In the genomic region with DNA sequence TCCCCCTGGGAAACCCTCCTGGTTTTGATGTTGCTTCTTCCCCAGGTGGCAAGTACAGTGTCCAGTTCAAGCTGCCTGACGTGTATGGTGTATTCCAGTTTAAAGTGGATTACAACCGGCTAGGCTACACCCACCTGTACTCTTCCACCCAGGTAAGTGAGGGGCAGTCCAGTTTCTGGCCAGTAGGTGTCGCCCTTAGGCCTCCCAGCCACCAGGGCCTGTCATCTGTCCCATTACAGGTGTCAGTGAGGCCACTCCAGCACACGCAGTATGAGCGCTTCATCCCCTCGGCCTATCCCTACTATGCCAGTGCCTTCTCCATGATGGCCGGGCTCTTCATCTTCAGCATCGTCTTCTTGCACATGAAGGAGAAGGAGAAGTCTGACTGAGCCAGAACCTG, we compare ENCODE assay signal across 8 mouse cellular contexts. TPM values are rescaled to one million over a fixed set of nuclear protein-coding genes. Genes with fewer than 3 reads are reported as not detected.
DNase-seq lines count a peak whose midpoint lies in the region; ATAC-seq and TF ChIP-seq lines count a peak whose summit lies in the region.

No protein-coding gene starts in this region.

- no peak overlapping the region for H3K4me3 ChIP-seq in C2C12 (ENCODE audit: insufficient read depth, poor library complexity, severe bottlenecking)
- no peak overlapping the region for H3K4me3 ChIP-seq in cerebellum, adult 2 months (replicated peaks; ENCODE audit: insufficient read depth, low read depth, low read length)
- H3K4me3 ChIP-seq in heart, embryonic 11.5 days (ENCODE audit: low read depth, low read length) = no peak overlapping the region
- H3K4me3 ChIP-seq in megakaryocyte, embryonic 14.5 days (replicated peaks) = peak overlapping the region; percentile 18

- peak; percentile 59 for TF ChIP-seq CTCF in C2C12 (IDR thresholded peaks at IDR 0.05; ENCODE audit: control insufficient read depth, insufficient read depth, insufficient read length)
- peak; percentile 93 for TF ChIP-seq CTCF in cerebellum, adult 2 months (IDR thresholded peaks at IDR 0.05; ENCODE audit: borderline replicate concordance, insufficient read depth, low read depth, low read length)

- TF ChIP-seq POLR2A in cerebellum, adult 2 months (IDR thresholded peaks at IDR 0.05; ENCODE audit: borderline replicate concordance, insufficient read depth, low read length) = no peak

- H3K9ac ChIP-seq in heart, embryonic 11.5 days (ENCODE audit: low read depth, low read length) = no peak overlapping the region

- no peak overlapping the region for H3K4me2 ChIP-seq in heart, embryonic 11.5 days

- H3ac ChIP-seq in C2C12 (ENCODE audit: control insufficient read depth, insufficient read length, low read depth) = no peak overlapping the region

- ATAC-seq in heart, embryonic 11.5 days (replicated peaks; ENCODE audit: insufficient number of reproducible peaks, low FRiP score, low TSS enrichment) = 0 out of 2 replicates have a peak, but pooled peaks have one; percentile 27

- 47% methylated on average over 8 of the region's 8 CpGs for WGBS in cerebellum, adult 2 months
- 62% methylated on average over 8 of the region's 8 CpGs for WGBS in heart, embryonic 11.5 days (ENCODE audit: insufficient replicate concordance)

- peaks cover 27% of the 10 kb centered on the region for H3K36me3 ChIP-seq in C2C12 (ENCODE audit: control insufficient read depth, insufficient read depth)
- peaks cover 44% of the 10 kb centered on the region for H3K36me3 ChIP-seq in heart, embryonic 11.5 days (ENCODE audit: control insufficient read depth, insufficient read depth, low read length)
- H3K36me3 ChIP-seq in megakaryocyte, embryonic 14.5 days (replicated peaks; ENCODE audit: low read length) = peaks cover 99% of the 10 kb centered on the region

- no peak overlapping the region for H3K27ac ChIP-seq in cerebellum, adult 2 months (ENCODE audit: insufficient read depth, low read length)
- H3K27ac ChIP-seq in heart, embryonic 11.5 days (ENCODE audit: low read depth, low read length) = no peak overlapping the region

- H3K4me1 ChIP-seq in cerebellum, adult 2 months (ENCODE audit: control insufficient read depth, insufficient read depth, low read length) = peaks cover 4% of the 10 kb centered on the region; the same call in 1 of the 2 replicates
- H3K4me1 ChIP-seq in heart, embryonic 11.5 days (ENCODE audit: control insufficient read depth, insufficient read depth, low read length) = no peaks in the 10 kb centered on the region
- H3K4me1 ChIP-seq in megakaryocyte, embryonic 14.5 days = peaks cover 22% of the 10 kb centered on the region

- no peaks in the 10 kb centered on the region; the same call in 1 of the 2 replicates for H3K9me3 ChIP-seq in heart, embryonic 11.5 days (replicated peaks; ENCODE audit: control insufficient read depth, low read length)
- peaks cover 3% of the 10 kb centered on the region; the same call in 1 of the 2 replicates for H3K9me3 ChIP-seq in megakaryocyte, embryonic 14.5 days

- peaks cover 4% of the 10 kb centered on the region for H3K79me3 ChIP-seq in C2C12 (ENCODE audit: low read depth)

- peak; percentile 70 to 74 for DNase-seq in B cell, adult 2 months
- DNase-seq in cerebellum, adult 2 months = peak; percentile 56 to 73
- DNase-seq in kidney, postnatal 14 days = peak; percentile 76
- peak; percentile 52 to 55 for DNase-seq in thymus, postnatal 36 days
- no peak for DNase-seq in layer of hippocampus, postnatal 14 days (ENCODE audit: low spot score in 2 of 2)

- peaks cover 18% of the 10 kb centered on the region for H3K79me2 ChIP-seq in C2C12 (ENCODE audit: control insufficient read depth, insufficient read depth)

- no peaks in the 10 kb centered on the region for H3K27me3 ChIP-seq in C2C12 (ENCODE audit: control insufficient read depth, insufficient read depth, insufficient read length)
- H3K27me3 ChIP-seq in cerebellum, adult 2 months (ENCODE audit: control insufficient read depth, insufficient read depth, low read length) = no peaks in the 10 kb centered on the region
- H3K27me3 ChIP-seq in heart, embryonic 11.5 days (ENCODE audit: control insufficient read depth, insufficient read depth, low read length) = no peaks in the 10 kb centered on the region
- no peaks in the 10 kb centered on the region for H3K27me3 ChIP-seq in megakaryocyte, embryonic 14.5 days (replicated peaks)

TF ChIP-seq in C2C12, 6 proteins besides CTCF, POLR2A, EP300 and RAD21:
- no peak for TF ChIP-seq MYOD1 (IDR thresholded peaks at IDR 0.05; ENCODE audit: control insufficient read depth, insufficient read length, low read depth)
- no peak for TF ChIP-seq USF1 (IDR thresholded peaks at IDR 0.05; ENCODE audit: low read depth)
- no peak for TF ChIP-seq CEBPB (IDR thresholded peaks at IDR 0.05; ENCODE audit: low read depth)
- no peak for TF ChIP-seq FOSL1 (IDR thresholded peaks at IDR 0.05; ENCODE audit: insufficient read depth, low read length, poor library complexity, severe bottlenecking)
- TF ChIP-seq MAX (IDR thresholded peaks at IDR 0.05) = no peak
- no peak for TF ChIP-seq MYOG (IDR thresholded peaks at IDR 0.05; ENCODE audit: control insufficient read depth, extremely low read depth, insufficient read length)
TF ChIP-seq in C2C12: peak in this region for 0.

RNA-seq across cellular contexts. Expression of a gene that starts 7.1 kb away (rescaled TPM):
- polyA plus RNA-seq in C2C12 (2012; fragmentation: generic; extraction: Trizol) = 204 TPM
- polyA plus RNA-seq in cerebellum, adult 2 months (2012; rRNA removed) = 98.3 and 101 TPM in 2 replicates
- polyA plus RNA-seq in heart, embryonic 11.5 days (2014; fragmentation: Nextera tagmentation; extraction: Ambion mirVana) = 269 and 310 TPM in 2 replicates
- polyA plus RNA-seq in megakaryocyte, embryonic 14.5 days (2012; ENCODE audit: insufficient read depth, low replicate concordance) = 151 and 161 TPM in 2 replicates
- 100 to 1,000 TPM in 1 of 2 experiments, 10 to 100 TPM in 1; 96.5 to 102 TPM for total RNA-seq in layer of hippocampus, postnatal 14 days (2021)

RNA-seq across cellular contexts. Expression of a gene that starts 14.5 kb away (rescaled TPM):
- polyA plus RNA-seq in C2C12 (2012; fragmentation: generic; extraction: Trizol) = 9.7 TPM
- 404 and 437 TPM in 2 replicates for polyA plus RNA-seq in cerebellum, adult 2 months (2012; rRNA removed)
- polyA plus RNA-seq in heart, embryonic 11.5 days (2014; fragmentation: Nextera tagmentation; extraction: Ambion mirVana) = 22.9 and 30.9 TPM in 2 replicates
- 11.2 and 33.2 TPM in 2 replicates for polyA plus RNA-seq in megakaryocyte, embryonic 14.5 days (2012; ENCODE audit: insufficient read depth, low replicate concordance)
- 100 to 1,000 TPM; 162 to 169 TPM for total RNA-seq in layer of hippocampus, postnatal 14 days (2021)

RNA-seq across cellular contexts. Expression of a gene that starts 56.2 kb away (rescaled TPM):
- 8.7 TPM for polyA plus RNA-seq in C2C12 (2012; fragmentation: generic; extraction: Trizol)
- polyA plus RNA-seq in cerebellum, adult 2 months (2012; rRNA removed) = 12.6 and 15.4 TPM in 2 replicates
- polyA plus RNA-seq in heart, embryonic 11.5 days (2014; fragmentation: Nextera tagmentation; extraction: Ambion mirVana) = 6.9 and 7.6 TPM in 2 replicates
- polyA plus RNA-seq in megakaryocyte, embryonic 14.5 days (2012; ENCODE audit: insufficient read depth, low replicate concordance) = 11.2 and 14.9 TPM in 2 replicates
- 1 to 10 TPM; 1.2 to 2.9 TPM for total RNA-seq in layer of hippocampus, postnatal 14 days (2021)

Comparison
In these comparisons a context has a peak if more than half of its experiments do, and no peak if none do; other contexts are left out.
1. DNase-seq: peak in B cell, adult 2 months (2 of 2), cerebellum, adult 2 months (2 of 2), kidney, postnatal 14 days (single experiment) and thymus, postnatal 36 days (2 of 2); none in layer of hippocampus, postnatal 14 days (0 of 2).
2. RNA of a gene that starts 14.5 kb away (polyA plus RNA-seq): 404 to 437 TPM in cerebellum, adult 2 months; 11.2 to 33.2 TPM in megakaryocyte, embryonic 14.5 days, 22.9 to 30.9 TPM in heart, embryonic 11.5 days and 9.7 TPM in C2C12 (single experiment); every median in the first group is over 10 times any median in the second.